Mouse (Mus musculus) monocyte, adult 5-6 weeks (primary cell): ENCODE results near the gene Gsk3a. TPM values are rescaled to one million over a fixed set of nuclear protein-coding genes. Genes with fewer than 3 reads are reported as not detected.

Experiments
- total RNA-seq: library from RNA; stranded (forward); fragments of 200-1000, 200-491, 200-594 nt; gene quantifications from 3 replicates; pipeline ENCODE4 v1.2.3, GENCODE M21; 2017

The Gsk3a gene
- total RNA-seq, 1 experiment from 2014 or later: 42.8 TPM

Other genes with a start within 250 kb of the Gsk3a start
- 54.0 to 91.3 TPM (median 63.7 TPM) in 3 replicates for gene Atp1a3, start 231.9 kb downstream of the Gsk3a start, total RNA-seq
- gene Grik5, start 165.5 kb downstream of the Gsk3a start, total RNA-seq: 0.48 to 2.9 TPM in 2 of 3 replicates, not detected in the other
- gene Zfp574, start 165.3 kb downstream of the Gsk3a start, total RNA-seq: 1.5 to 4.7 TPM (median 3.4 TPM) in 3 replicates
- 35.8 to 70.4 TPM (median 38.0 TPM) in 3 replicates for gene Pou2f2, start 58.1 kb downstream of the Gsk3a start, total RNA-seq
- 75.0 to 94.7 TPM (median 76.7 TPM) in 3 replicates for gene Dedd2, start 17.2 kb downstream of the Gsk3a start, total RNA-seq
- 2.4 to 9.8 TPM (median 2.6 TPM) in 3 replicates for gene Zfp526, start 16.4 kb downstream of the Gsk3a start, total RNA-seq
- gene Erf, start 12.9 kb upstream of the Gsk3a start, total RNA-seq: 3.7 to 8.1 TPM (median 7.3 TPM) in 3 replicates
- gene Cic, start 29.9 kb upstream of the Gsk3a start, total RNA-seq: 55.5 to 68.5 TPM (median 65.9 TPM) in 3 replicates
- 8.0 to 20.6 TPM (median 20.3 TPM) in 3 replicates for gene Pafah1b3, start 60.1 kb upstream of the Gsk3a start, total RNA-seq
- not detected in 3 replicates for gene Prr19, start 63.6 kb upstream of the Gsk3a start, total RNA-seq
- not detected in 3 replicates for gene Tmem145, start 68.3 kb upstream of the Gsk3a start, total RNA-seq
- 0.64 to 1.8 TPM (median 0.86 TPM) in 3 replicates for gene Megf8, start 79.3 kb upstream of the Gsk3a start, total RNA-seq
- gene Cnfn, start 131.9 kb upstream of the Gsk3a start, total RNA-seq: not detected in 3 replicates
- gene Lipe, start 160.9 kb upstream of the Gsk3a start, total RNA-seq: 19.5 to 19.9 TPM (median 19.7 TPM) in 3 replicates
- gene Cxcl17, start 175.0 kb upstream of the Gsk3a start, total RNA-seq: not detected in 3 replicates
- gene Ceacam1, start 239.8 kb upstream of the Gsk3a start, total RNA-seq: 207 to 253 TPM (median 236 TPM) in 3 replicates